ENCODE assay signal across 8 mouse cellular contexts in the genomic region with DNA sequence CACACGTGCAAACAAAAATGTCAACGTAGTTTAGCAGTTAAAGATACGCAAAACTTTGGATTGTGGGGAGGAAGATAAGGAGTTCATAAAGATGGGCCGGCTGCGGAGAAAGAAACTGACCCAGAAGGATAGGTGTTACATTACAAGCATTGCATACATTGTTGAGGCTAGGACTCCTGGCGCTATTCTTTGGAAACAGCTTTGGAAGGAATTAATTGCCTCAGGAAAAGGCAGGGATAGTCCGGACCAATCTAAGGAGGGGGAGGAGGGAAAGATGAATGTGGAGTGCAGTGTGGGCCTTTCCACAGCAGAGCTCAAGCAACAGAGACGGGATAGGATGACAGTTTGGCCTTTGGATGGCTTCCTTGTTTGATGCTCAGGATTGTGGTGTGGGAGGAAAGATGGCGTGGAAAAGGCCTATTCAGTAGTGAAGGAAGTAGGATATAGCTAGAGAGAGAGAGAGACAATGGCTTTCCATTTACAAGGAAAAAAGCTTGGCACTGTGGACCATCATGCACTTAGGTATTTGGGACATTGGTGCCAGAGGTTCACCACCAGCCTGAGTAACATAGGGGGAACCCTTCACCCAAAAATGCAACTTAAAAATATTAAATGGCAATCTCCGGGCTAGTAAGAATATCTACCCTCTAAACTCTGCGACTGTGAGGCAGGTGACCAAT. TPM values are rescaled to one million over a fixed set of nuclear protein-coding genes. Genes with fewer than 3 reads are reported as not detected.
DNase-seq lines count a peak whose midpoint lies in the region; ATAC-seq and TF ChIP-seq lines count a peak whose summit lies in the region.

No protein-coding gene starts in this region.

- 0 out of 2 replicates have a peak, but pooled peaks cover 2% of the 10 kb centered on the region for H3K36me3 ChIP-seq in spleen, adult 2 months (ENCODE audit: control insufficient read depth, insufficient read depth, low read length)
- peaks cover 17% of the 10 kb centered on the region for H3K36me3 ChIP-seq in limb, embryonic 12.5 days
- H3K36me3 ChIP-seq in stomach, embryonic 15.5 days = no peaks in the 10 kb centered on the region

- peak overlapping the region; percentile 66 for H3K4me3 ChIP-seq in spleen, adult 2 months (ENCODE audit: extremely low read depth, insufficient read depth, insufficient read length)
- H3K4me3 ChIP-seq in embryonic fibroblast, embryonic 13.5 days (ENCODE audit: insufficient read depth, low read length) = peak overlapping the region; percentile 97
- H3K4me3 ChIP-seq in limb, embryonic 12.5 days (replicated peaks) = peak overlapping the region; percentile 99
- peak overlapping the region; percentile 89 for H3K4me3 ChIP-seq in stomach, embryonic 15.5 days (replicated peaks)

- TF ChIP-seq CTCF in spleen, adult 2 months (IDR thresholded peaks at IDR 0.05; ENCODE audit: extremely low read depth, insufficient read depth, insufficient read length, insufficient replicate concordance) = no peak
- TF ChIP-seq CTCF in embryonic fibroblast, embryonic 13.5 days (IDR thresholded peaks at IDR 0.05; ENCODE audit: borderline replicate concordance, insufficient read depth, low read length) = no peak

- no peak for DNase-seq in spleen, adult 2 months (ENCODE audit: low read depth in 1 of 2, low spot score in 2 of 2)
- DNase-seq in spleen, postnatal 14 days (ENCODE audit: low spot score in 2 of 2) = no peak
- DNase-seq in left cerebral cortex, postnatal 14 days (ENCODE audit: low spot score in 2 of 2) = no peak
- DNase-seq in cerebellum, adult 9-10 months = no peak
- DNase-seq in adrenal gland, adult 8-10 months = no peak

- peak overlapping the region; percentile 96 for H3K9ac ChIP-seq in limb, embryonic 12.5 days (replicated peaks)
- H3K9ac ChIP-seq in stomach, embryonic 15.5 days = peak overlapping the region; percentile 87

- no peak overlapping the region for H3K27ac ChIP-seq in spleen, adult 2 months (ENCODE audit: insufficient read depth, low read length)
- peak overlapping the region; percentile 53; the same call in 1 of the 2 replicates for H3K27ac ChIP-seq in embryonic fibroblast, embryonic 13.5 days (ENCODE audit: insufficient read depth, low read length)
- H3K27ac ChIP-seq in limb, embryonic 12.5 days = no peak overlapping the region
- H3K27ac ChIP-seq in stomach, embryonic 15.5 days = no peak overlapping the region

- no peak for TF ChIP-seq POLR2A in spleen, adult 2 months (IDR thresholded peaks at IDR 0.05; ENCODE audit: low read depth, low read length)
- TF ChIP-seq POLR2A in embryonic fibroblast, embryonic 13.5 days (IDR thresholded peaks at IDR 0.05; ENCODE audit: low read depth, low read length) = 0 out of 2 replicates have a peak, but pooled peaks have one; percentile 3

- H3K9me3 ChIP-seq in limb, embryonic 12.5 days = no peaks in the 10 kb centered on the region
- no peaks in the 10 kb centered on the region for H3K9me3 ChIP-seq in stomach, embryonic 15.5 days

- peak overlapping the region; percentile 96 for H3K4me2 ChIP-seq in limb, embryonic 12.5 days
- peak overlapping the region; percentile 70 for H3K4me2 ChIP-seq in stomach, embryonic 15.5 days

- no peak for ATAC-seq in limb, embryonic 12.5 days (ENCODE audit: insufficient number of reproducible peaks, insufficient read depth, low FRiP score, low TSS enrichment, low read depth)
- no peak for ATAC-seq in stomach, embryonic 15.5 days (ENCODE audit: insufficient read depth, low FRiP score, low read depth)

- intact Hi-C loops in left cerebral cortex, postnatal 14 days (cut with DNase I) = no loop called here

- peaks cover 17% of the 10 kb centered on the region for H3K4me1 ChIP-seq in spleen, adult 2 months (ENCODE audit: control insufficient read depth, insufficient read depth, insufficient read length)
- peaks cover 17% of the 10 kb centered on the region for H3K4me1 ChIP-seq in embryonic fibroblast, embryonic 13.5 days (ENCODE audit: control insufficient read depth, insufficient read depth, low read length)
- peaks cover 18% of the 10 kb centered on the region for H3K4me1 ChIP-seq in limb, embryonic 12.5 days (replicated peaks)
- peaks cover 19% of the 10 kb centered on the region for H3K4me1 ChIP-seq in stomach, embryonic 15.5 days

- WGBS in spleen, adult 2 months = 18% methylated on average over 11 of the region's 11 CpGs
- 30% methylated on average over 11 of the region's 11 CpGs for WGBS in limb, embryonic 12.5 days
- 18% methylated on average over 11 of the region's 11 CpGs for WGBS in stomach, embryonic 15.5 days

- no peaks in the 10 kb centered on the region for H3K27me3 ChIP-seq in spleen, adult 2 months (ENCODE audit: control insufficient read depth, insufficient read depth, low read length)
- H3K27me3 ChIP-seq in limb, embryonic 12.5 days = no peaks in the 10 kb centered on the region
- no peaks in the 10 kb centered on the region for H3K27me3 ChIP-seq in stomach, embryonic 15.5 days (replicated peaks)

RNA-seq across cellular contexts. Expression of a gene that starts 9.3 kb away (rescaled TPM):
- 183 and 235 TPM in 2 replicates for polyA plus RNA-seq in spleen, adult 2 months (2012; rRNA removed)
- polyA plus RNA-seq in embryonic fibroblast, embryonic 13.5 days (2011; ENCODE audit: insufficient read length, low read depth, missing spikeins) = 248 and 249 TPM in 2 replicates
- polyA plus RNA-seq in limb, embryonic 12.5 days (2016; fragmentation: Nextera tagmentation; extraction: Ambion mirVana) = 241 and 247 TPM in 2 replicates
- 248 and 262 TPM in 2 replicates for polyA plus RNA-seq in stomach, embryonic 15.5 days (2015; fragmentation: Nextera tagmentation; extraction: Ambion mirVana)
- total RNA-seq in left cerebral cortex, postnatal 14 days (2021) = 100 to 1,000 TPM; 300 to 308 TPM
- total RNA-seq in adrenal gland, adult 8-10 months (2022) = 100 to 1,000 TPM; 165 to 181 (median 177) TPM

RNA-seq across cellular contexts. Expression of a gene that starts 30.2 kb away (rescaled TPM):
- 0.04 and 0.12 TPM in 2 replicates for polyA plus RNA-seq in spleen, adult 2 months (2012; rRNA removed)
- 0.25 and 0.26 TPM in 2 replicates for polyA plus RNA-seq in embryonic fibroblast, embryonic 13.5 days (2011; ENCODE audit: insufficient read length, low read depth, missing spikeins)
- not detected in 2 replicates for polyA plus RNA-seq in limb, embryonic 12.5 days (2016; fragmentation: Nextera tagmentation; extraction: Ambion mirVana)
- polyA plus RNA-seq in stomach, embryonic 15.5 days (2015; fragmentation: Nextera tagmentation; extraction: Ambion mirVana) = not detected in 2 replicates
- total RNA-seq in left cerebral cortex, postnatal 14 days (2021) = not detected
- not detected for total RNA-seq in adrenal gland, adult 8-10 months (2022)

RNA-seq across cellular contexts. Expression of a gene that starts 56.3 kb away (rescaled TPM):
- polyA plus RNA-seq in spleen, adult 2 months (2012; rRNA removed) = 13.7 and 19.8 TPM in 2 replicates
- polyA plus RNA-seq in embryonic fibroblast, embryonic 13.5 days (2011; ENCODE audit: insufficient read length, low read depth, missing spikeins) = 177 and 225 TPM in 2 replicates
- polyA plus RNA-seq in limb, embryonic 12.5 days (2016; fragmentation: Nextera tagmentation; extraction: Ambion mirVana) = 86.2 and 89.9 TPM in 2 replicates
- 95.8 and 106 TPM in 2 replicates for polyA plus RNA-seq in stomach, embryonic 15.5 days (2015; fragmentation: Nextera tagmentation; extraction: Ambion mirVana)
- 1 to 10 TPM; 1.7 to 2.0 TPM for total RNA-seq in left cerebral cortex, postnatal 14 days (2021)
- 1 to 10 TPM; 1.8 to 3.1 (median 2.0) TPM for total RNA-seq in adrenal gland, adult 8-10 months (2022)
